Mouse (Mus musculus): ENCODE results near the gene Prkx. TPM values are rescaled to one million over a fixed set of nuclear protein-coding genes. Genes with fewer than 3 reads are reported as not detected.

Prkx gene
- total RNA-seq, 1 experiment from 2014 or later = 12.3 TPM

- peak; percentile 69 to 71; a peak in 3 of 4 replicates for ATAC-seq (replicated peaks in 1 of 2; ENCODE audit: insufficient read depth in 1 of 2, low FRiP score in 2 of 2, low TSS enrichment in 1 of 2, low read depth in 1 of 2, poor library complexity in 2 of 2, severe bottlenecking in 2 of 2)
These were observed 75.8 kb downstream of the Prkx start for GRCm38 (mm10) chrX:77720298-77720697.

Other genes starting within 250 kb of the Prkx start
- not detected in 2 replicates for gene Pbsn, start 57.3 kb upstream of the Prkx start, total RNA-seq (2017)
- gene Gm14744, start 68.5 kb upstream of the Prkx start, total RNA-seq (2017) = not detected in 2 replicates
- not detected in 2 replicates for gene 5430402E10Rik, start 128.8 kb upstream of the Prkx start, total RNA-seq (2017)